Mouse (Mus musculus): ENCODE measurements around the gene Mettl15. TPM values are rescaled to one million over a fixed set of nuclear protein-coding genes. Genes with fewer than 3 reads are reported as not detected.

Mettl15 gene
- 7.7 and 9.7 TPM in 2 replicates for polyA plus RNA-seq (2015; fragmentation: Nextera tagmentation; extraction: Ambion mirVana)

- Histone ChIP-seq H3K27me3 (no peaks in the 10 kb centered on the region), H3K36me3 (no peaks in the 10 kb centered on the region), H3K4me2 (replicated peaks) (peak within 1 kb of the TSS; percentile 77), H3K4me1 (peaks cover 14% of the 10 kb centered on the region), H3K27ac (peak within 1 kb of the TSS; percentile 65; the same call in 1 of the 2 replicates), H3K4me3 (peak within 1 kb of the TSS; percentile 73), H3K9ac (peak within 1 kb of the TSS; percentile 79), H3K9me3 (no peaks in the 10 kb centered on the region)
- under 1% methylated on average over 51 of the region's 51 CpGs for WGBS
- ATAC-seq (ENCODE audit: low FRiP score, low read depth): peak; percentile 98
These were observed at the start of gene Mettl15, which contains the start of gene Kif18a for GRCm38 (mm10) chr2:109280600-109281340. Mettl15 (minus strand) TSS chr2:109280748. Kif18a (plus strand) TSS chr2:109280738.

GRCm38 (mm10) chr2:109311369-109311768 is 30.8 kb upstream of the Mettl15 start:
- no peak overlapping the region for H3K4me3 ChIP-seq
- H3K4me2 ChIP-seq (replicated peaks): no peak overlapping the region
- no peak for ATAC-seq (ENCODE audit: low FRiP score, low read depth)
- 97% methylated on average over 5 of the region's 5 CpGs for WGBS
- no peaks in the 10 kb centered on the region for H3K9me3 ChIP-seq
- H3K36me3 ChIP-seq: peaks cover 47% of the 10 kb centered on the region
- H3K27me3 ChIP-seq: no peaks in the 10 kb centered on the region
- H3K27ac ChIP-seq: no peak overlapping the region
- no peaks in the 10 kb centered on the region for H3K4me1 ChIP-seq
- no peak overlapping the region for H3K9ac ChIP-seq

- Histone ChIP-seq H3K27me3 (no peaks in the 10 kb centered on the region), H3K9me3 (no peaks in the 10 kb centered on the region), H3K36me3 (peaks cover 21% of the 10 kb centered on the region), H3K9ac (no peak overlapping the region), H3K4me2 (replicated peaks) (no peak overlapping the region), H3K4me1 (no peaks in the 10 kb centered on the region), H3K4me3 (no peak overlapping the region), H3K27ac (no peak overlapping the region)
- no peak for ATAC-seq (ENCODE audit: low FRiP score, low read depth)
These were observed 23.1 kb upstream of the Mettl15 start for GRCm38 (mm10) chr2:109303638-109304037.

GRCm38 (mm10) chr2:109302234-109302633 is 21.7 kb upstream of the Mettl15 start:
- Histone ChIP-seq H3K27me3 (no peaks in the 10 kb centered on the region), H3K27ac (no peak overlapping the region), H3K4me1 (no peaks in the 10 kb centered on the region), H3K4me3 (no peak overlapping the region), H3K4me2 (replicated peaks) (no peak overlapping the region), H3K36me3 (peaks cover 20% of the 10 kb centered on the region), H3K9ac (no peak overlapping the region), H3K9me3 (no peaks in the 10 kb centered on the region)
- no peak for ATAC-seq (ENCODE audit: low FRiP score, low read depth)
- WGBS: 93% methylated on average over 3 of the region's 3 CpGs

- no peaks in the 10 kb centered on the region for H3K4me1 ChIP-seq
- no peak overlapping the region for H3K4me2 ChIP-seq (replicated peaks)
- ATAC-seq (ENCODE audit: low FRiP score, low read depth): no peak
- H3K9me3 ChIP-seq: no peaks in the 10 kb centered on the region
- peaks cover 29% of the 10 kb centered on the region for H3K36me3 ChIP-seq
- no peak overlapping the region for H3K4me3 ChIP-seq
- no peak overlapping the region for H3K9ac ChIP-seq
- no peak overlapping the region for H3K27ac ChIP-seq
- WGBS: 98% methylated on average over 1 of the region's 1 CpGs
- H3K27me3 ChIP-seq: no peaks in the 10 kb centered on the region
These were observed 17.6 kb upstream of the Mettl15 start for GRCm38 (mm10) chr2:109298160-109298559.

- Histone ChIP-seq H3K27me3 (no peaks in the 10 kb centered on the region), H3K9ac (no peak overlapping the region), H3K36me3 (peaks cover 36% of the 10 kb centered on the region), H3K4me3 (no peak overlapping the region), H3K9me3 (no peaks in the 10 kb centered on the region), H3K27ac (no peak overlapping the region), H3K4me2 (replicated peaks) (no peak overlapping the region), H3K4me1 (no peaks in the 10 kb centered on the region)
- no peak for ATAC-seq (ENCODE audit: low FRiP score, low read depth)
- WGBS: 89% methylated on average over 5 of the region's 5 CpGs
These were observed 15.7 kb upstream of the Mettl15 start for GRCm38 (mm10) chr2:109296264-109296663.

GRCm38 (mm10) chr2:109289327-109289726 is 8.8 kb upstream of the Mettl15 start:
- no peak for ATAC-seq (ENCODE audit: low FRiP score, low read depth)
- H3K4me1 ChIP-seq: no peaks in the 10 kb centered on the region
- H3K9ac ChIP-seq: no peak overlapping the region
- 94% methylated on average over 6 of the region's 6 CpGs for WGBS
- H3K4me2 ChIP-seq (replicated peaks): no peak overlapping the region
- H3K36me3 ChIP-seq: peaks cover 35% of the 10 kb centered on the region
- H3K4me3 ChIP-seq: no peak overlapping the region
- no peaks in the 10 kb centered on the region for H3K9me3 ChIP-seq
- no peaks in the 10 kb centered on the region for H3K27me3 ChIP-seq
- no peak overlapping the region for H3K27ac ChIP-seq

- no peaks in the 10 kb centered on the region for H3K27me3 ChIP-seq
- no peak overlapping the region for H3K27ac ChIP-seq
- no peak overlapping the region for H3K4me3 ChIP-seq
- no peak overlapping the region for H3K4me2 ChIP-seq (replicated peaks)
- ATAC-seq (ENCODE audit: low FRiP score, low read depth): no peak
- peaks cover under 1% of the 10 kb centered on the region; the same call in 1 of the 2 replicates for H3K36me3 ChIP-seq
- no peaks in the 10 kb centered on the region for H3K9me3 ChIP-seq
- peaks cover 11% of the 10 kb centered on the region for H3K4me1 ChIP-seq
- 90% methylated on average over 3 of the region's 3 CpGs for WGBS
- H3K9ac ChIP-seq: no peak overlapping the region
These were observed 3.6 kb upstream of the Mettl15 start for GRCm38 (mm10) chr2:109284121-109284520.

- Histone ChIP-seq H3K9me3 (no peaks in the 10 kb centered on the region), H3K27ac (0 out of 2 replicates have a peak overlapping the region, but pooled peaks have one; percentile 65), H3K9ac (peak overlapping the region; percentile 79), H3K4me3 (peak overlapping the region; percentile 73), H3K4me2 (replicated peaks) (peak overlapping the region; percentile 77), H3K4me1 (peaks cover 14% of the 10 kb centered on the region), H3K36me3 (no peaks in the 10 kb centered on the region), H3K27me3 (no peaks in the 10 kb centered on the region)
- 0% methylated on average over 1 of the region's 1 CpGs for WGBS
- ATAC-seq (ENCODE audit: low FRiP score, low read depth): no peak
These were observed 768 bp upstream of the Mettl15 start for GRCm38 (mm10) chr2:109281341-109281690.

GRCm38 (mm10) chr2:109280272-109280599 is 312 bp downstream of the Mettl15 start:
- no peak for ATAC-seq (ENCODE audit: low FRiP score, low read depth)
- no peak overlapping the region; the same call in 1 of the 2 replicates for H3K27ac ChIP-seq
- no peaks in the 10 kb centered on the region for H3K9me3 ChIP-seq
- peak overlapping the region; percentile 79 for H3K9ac ChIP-seq
- 8% methylated on average over 4 of the region's 4 CpGs for WGBS
- peak overlapping the region; percentile 73 for H3K4me3 ChIP-seq
- H3K4me2 ChIP-seq (replicated peaks): peak overlapping the region; percentile 77
- peaks cover 14% of the 10 kb centered on the region for H3K4me1 ChIP-seq
- H3K36me3 ChIP-seq: no peaks in the 10 kb centered on the region
- no peaks in the 10 kb centered on the region for H3K27me3 ChIP-seq

GRCm38 (mm10) chr2:109278036-109278435 is 2.5 kb downstream of the Mettl15 start:
- Histone ChIP-seq H3K36me3 (no peaks in the 10 kb centered on the region), H3K9me3 (no peaks in the 10 kb centered on the region), H3K4me3 (peak overlapping the region; percentile 58), H3K27me3 (no peaks in the 10 kb centered on the region), H3K27ac (no peak overlapping the region), H3K4me1 (peaks cover 14% of the 10 kb centered on the region), H3K9ac (peak overlapping the region; percentile 65), H3K4me2 (replicated peaks) (peak overlapping the region; percentile 68)
- no peak for ATAC-seq (ENCODE audit: low FRiP score, low read depth)
- WGBS: under 1% methylated on average over 16 of the region's 16 CpGs

GRCm38 (mm10) chr2:109277593-109277992 is 3.0 kb downstream of the Mettl15 start:
- no peak overlapping the region for H3K27ac ChIP-seq
- WGBS: 2% methylated on average over 7 of the region's 7 CpGs
- no peak for ATAC-seq (ENCODE audit: low FRiP score, low read depth)
- H3K27me3 ChIP-seq: no peaks in the 10 kb centered on the region
- H3K4me2 ChIP-seq (replicated peaks): peak overlapping the region; percentile 68
- H3K4me3 ChIP-seq: peak overlapping the region; percentile 58
- H3K4me1 ChIP-seq: peaks cover 14% of the 10 kb centered on the region
- no peaks in the 10 kb centered on the region for H3K36me3 ChIP-seq
- no peaks in the 10 kb centered on the region for H3K9me3 ChIP-seq
- peak overlapping the region; percentile 65 for H3K9ac ChIP-seq

- H3K4me2 ChIP-seq (replicated peaks): no peak overlapping the region
- 88% methylated on average over 1 of the region's 1 CpGs for WGBS
- ATAC-seq (ENCODE audit: low FRiP score, low read depth): no peak
- H3K9me3 ChIP-seq: no peaks in the 10 kb centered on the region
- H3K9ac ChIP-seq: no peak overlapping the region
- H3K27ac ChIP-seq: no peak overlapping the region
- H3K27me3 ChIP-seq: no peaks in the 10 kb centered on the region
- no peaks in the 10 kb centered on the region for H3K4me1 ChIP-seq
- H3K36me3 ChIP-seq: no peaks in the 10 kb centered on the region
- no peak overlapping the region for H3K4me3 ChIP-seq
These were observed 7.5 kb downstream of the Mettl15 start for GRCm38 (mm10) chr2:109273098-109273497.
